Mouse (Mus musculus): ENCODE measurements at regions not wholly inside any gene's neighbourhood (a gene's known extent, or its start where the extent isn't known, plus 50 kb on each side); places are given as distances from the start of the nearest gene placed in this dataset.

DNA sequence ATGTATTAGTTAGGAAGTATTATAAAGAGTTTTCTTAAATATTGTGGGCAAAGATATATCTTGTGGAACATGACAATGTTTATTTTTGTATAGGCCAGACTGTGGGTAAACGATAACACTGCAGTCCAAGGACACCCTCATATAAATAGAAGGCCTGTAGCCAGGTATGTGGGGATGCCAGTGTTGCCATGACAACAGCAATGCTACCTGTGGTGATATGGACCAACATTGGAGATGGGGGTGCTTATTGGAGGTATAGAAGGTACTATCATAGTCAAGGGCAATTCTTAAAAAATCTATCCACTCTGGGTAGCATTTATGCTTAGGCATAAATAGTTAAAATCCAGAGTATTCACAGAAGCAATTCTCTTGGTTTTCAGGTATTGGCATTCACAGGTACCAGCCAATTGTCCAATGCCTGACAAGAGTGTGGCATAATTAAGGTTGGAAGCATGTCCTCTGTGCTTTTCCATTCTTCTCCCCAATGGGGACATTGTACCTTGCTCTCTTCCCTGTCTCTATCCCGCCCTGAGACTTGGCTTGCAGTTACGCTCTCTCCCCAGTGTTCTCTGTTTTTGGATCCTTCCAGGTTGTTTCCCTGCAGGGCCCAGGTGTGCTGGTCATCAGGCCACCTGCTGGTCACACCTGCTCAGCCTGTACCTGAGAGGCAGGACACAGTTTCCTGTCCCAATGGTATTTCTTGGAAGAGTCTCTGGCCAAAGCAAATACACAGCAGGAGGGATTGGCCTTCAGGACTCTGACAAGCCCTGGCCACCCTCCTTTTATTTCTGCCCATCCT, 146.1 kb upstream of the Astn2 start:
- Histone ChIP-seq H3K27ac (ENCODE audit: low read length) (no peak overlapping the region), H3K4me2 (ENCODE audit: low read depth, low read length) (no peak overlapping the region), H3K4me3 (ENCODE audit: low read length) (no peak overlapping the region), H3K27me3 (replicated peaks; ENCODE audit: control insufficient read depth, insufficient read depth, low read length) (no peaks in the 10 kb centered on the region), H3K9me3 (ENCODE audit: control insufficient read depth, low read length) (no peaks in the 10 kb centered on the region), H3K9ac (ENCODE audit: low read depth, low read length) (no peak overlapping the region), H3K4me1 (ENCODE audit: control insufficient read depth, insufficient read depth, low read length) (no peaks in the 10 kb centered on the region), H3K36me3 (ENCODE audit: control insufficient read depth, insufficient read depth, low read length) (no peaks in the 10 kb centered on the region)
- WGBS = 68% methylated on average over 3 of the region's 3 CpGs
- ATAC-seq = no peak

DNA sequence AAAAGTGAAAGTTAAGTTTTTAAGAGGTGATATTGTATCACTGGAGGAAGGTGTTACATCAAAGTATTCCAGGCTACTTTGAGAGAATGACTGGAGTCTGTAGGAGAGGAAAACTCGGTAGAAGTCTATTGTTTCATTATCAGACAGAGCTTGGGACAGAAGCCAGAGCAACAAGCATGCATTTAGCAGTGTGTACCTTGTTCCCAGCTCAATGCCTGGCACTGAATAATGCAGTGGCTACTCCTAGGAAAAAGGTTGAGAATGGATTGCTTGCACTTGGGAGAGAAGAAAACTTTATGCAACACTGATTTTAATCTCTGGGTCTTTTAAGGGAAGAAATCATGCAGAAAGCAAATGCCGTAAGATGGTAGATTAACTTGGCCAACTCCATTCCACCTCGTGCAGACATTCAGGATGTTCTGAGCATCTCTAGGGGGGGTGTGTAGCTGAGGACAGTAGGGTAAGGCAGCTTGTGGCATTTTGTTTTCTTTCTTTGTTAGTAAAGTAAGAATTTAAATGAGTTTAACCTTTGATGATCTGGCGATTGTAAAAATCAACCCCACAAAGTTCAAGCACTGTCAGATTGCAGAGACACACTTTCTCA, 138.5 kb upstream of the Astn2 start:
- Histone ChIP-seq H3K9me3 (ENCODE audit: control insufficient read depth, low read length) (no peaks in the 10 kb centered on the region), H3K9ac (ENCODE audit: low read depth, low read length) (no peak overlapping the region), H3K27me3 (replicated peaks; ENCODE audit: control insufficient read depth, insufficient read depth, low read length) (no peaks in the 10 kb centered on the region), H3K4me1 (ENCODE audit: control insufficient read depth, insufficient read depth, low read length) (no peaks in the 10 kb centered on the region), H3K4me2 (ENCODE audit: low read depth, low read length) (no peak overlapping the region), H3K36me3 (ENCODE audit: control insufficient read depth, insufficient read depth, low read length) (no peaks in the 10 kb centered on the region), H3K27ac (ENCODE audit: low read length) (no peak overlapping the region), H3K4me3 (ENCODE audit: low read length) (no peak overlapping the region)
- WGBS = 59% methylated on average over 4 of the region's 4 CpGs
- ATAC-seq = no peak

DNA sequence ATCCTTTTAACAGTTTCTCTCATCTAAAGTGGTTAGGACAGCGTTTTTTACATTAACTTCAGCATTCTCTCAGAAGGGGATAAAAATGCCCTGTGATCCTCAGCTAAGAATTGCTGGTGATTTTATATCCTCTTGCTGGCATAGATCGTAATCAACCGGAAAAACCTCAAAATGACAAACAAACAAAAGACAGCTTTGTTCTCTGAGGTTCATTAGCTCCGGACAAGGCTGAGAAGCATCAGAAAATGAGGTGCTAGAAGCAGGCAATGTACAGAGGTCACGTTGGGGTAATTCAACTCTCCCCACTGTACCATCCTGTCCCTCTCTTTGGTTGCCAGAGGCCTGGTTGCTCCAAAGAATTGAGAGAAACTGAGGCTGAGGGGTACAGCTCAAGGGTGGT, 120.0 kb upstream of the Astn2 start:
- Histone ChIP-seq H3K27me3 (replicated peaks; ENCODE audit: control insufficient read depth, insufficient read depth, low read length) (no peaks in the 10 kb centered on the region), H3K4me3 (ENCODE audit: low read length) (no peak overlapping the region), H3K36me3 (ENCODE audit: control insufficient read depth, insufficient read depth, low read length) (no peaks in the 10 kb centered on the region), H3K27ac (ENCODE audit: low read length) (no peak overlapping the region), H3K9me3 (ENCODE audit: control insufficient read depth, low read length) (no peaks in the 10 kb centered on the region), H3K9ac (ENCODE audit: low read depth, low read length) (no peak overlapping the region), H3K4me1 (ENCODE audit: control insufficient read depth, insufficient read depth, low read length) (no peaks in the 10 kb centered on the region), H3K4me2 (ENCODE audit: low read depth, low read length) (no peak overlapping the region)
- no peak for ATAC-seq
- 73% methylated on average over 5 of the region's 5 CpGs for WGBS

DNA sequence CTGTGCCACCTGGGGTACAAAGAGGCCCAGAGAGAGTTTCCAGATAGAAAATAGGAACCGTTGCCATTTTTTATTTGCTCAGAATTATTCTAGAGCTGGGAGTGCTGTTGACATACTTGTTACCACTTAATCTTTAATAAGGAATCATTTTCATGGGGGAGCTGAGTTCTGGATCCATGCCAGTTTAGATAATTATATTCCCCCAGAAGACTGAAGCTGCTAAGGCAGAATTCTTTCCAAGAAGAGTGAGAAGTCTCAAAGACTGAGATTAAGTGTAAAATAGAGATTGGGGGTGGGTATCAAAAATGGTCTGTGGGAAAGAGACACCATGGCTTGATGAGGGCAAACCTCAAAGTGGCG, 119.5 kb upstream of the Astn2 start:
- Histone ChIP-seq H3K27me3 (replicated peaks; ENCODE audit: control insufficient read depth, insufficient read depth, low read length) (no peaks in the 10 kb centered on the region), H3K4me1 (ENCODE audit: control insufficient read depth, insufficient read depth, low read length) (no peaks in the 10 kb centered on the region), H3K4me3 (ENCODE audit: low read length) (no peak overlapping the region), H3K9me3 (ENCODE audit: control insufficient read depth, low read length) (no peaks in the 10 kb centered on the region), H3K36me3 (ENCODE audit: control insufficient read depth, insufficient read depth, low read length) (no peaks in the 10 kb centered on the region), H3K27ac (ENCODE audit: low read length) (no peak overlapping the region), H3K4me2 (ENCODE audit: low read depth, low read length) (no peak overlapping the region), H3K9ac (ENCODE audit: low read depth, low read length) (no peak overlapping the region)
- ATAC-seq = no peak
- 72% methylated on average over 2 of the region's 2 CpGs for WGBS

DNA sequence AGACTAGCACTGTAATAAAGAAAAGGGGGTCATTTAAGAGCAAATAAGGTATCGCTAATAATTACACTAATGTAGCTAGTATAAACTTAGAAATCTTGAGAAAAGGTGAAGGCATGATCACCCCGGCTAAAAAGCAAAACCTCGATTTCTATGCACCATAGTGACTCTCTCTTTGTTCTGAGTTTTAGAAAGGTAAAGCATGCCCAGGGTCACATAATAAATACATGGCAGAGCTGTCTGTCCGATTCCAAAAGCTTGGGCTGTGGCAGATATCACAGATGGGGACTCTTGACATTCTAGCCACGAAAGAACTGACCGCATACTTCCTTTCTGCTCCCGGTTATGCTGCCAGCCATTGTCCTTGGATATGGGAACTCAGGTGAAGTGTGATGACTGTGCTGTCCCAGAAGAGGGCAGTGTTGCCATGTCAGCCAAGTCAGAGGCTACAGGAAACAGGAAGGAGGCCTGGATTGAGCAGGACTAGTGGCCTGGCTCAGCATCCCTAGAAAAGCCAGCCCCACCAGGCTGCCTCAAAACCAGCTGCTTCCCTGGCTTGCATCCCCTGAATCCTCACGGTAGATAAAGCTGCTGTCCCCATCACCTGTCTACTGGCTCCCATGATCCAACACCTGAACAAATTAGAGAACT, 119.0 kb upstream of the Astn2 start:
- no peak for ATAC-seq
- no peak overlapping the region for H3K4me3 ChIP-seq (ENCODE audit: low read length)
- H3K4me1 ChIP-seq (ENCODE audit: control insufficient read depth, insufficient read depth, low read length) = no peaks in the 10 kb centered on the region
- 46% methylated on average over 8 of the region's 8 CpGs for WGBS
- H3K27me3 ChIP-seq (replicated peaks; ENCODE audit: control insufficient read depth, insufficient read depth, low read length) = no peaks in the 10 kb centered on the region
- no peaks in the 10 kb centered on the region for H3K9me3 ChIP-seq (ENCODE audit: control insufficient read depth, low read length)
- H3K36me3 ChIP-seq (ENCODE audit: control insufficient read depth, insufficient read depth, low read length) = no peaks in the 10 kb centered on the region
- H3K27ac ChIP-seq (ENCODE audit: low read length) = no peak overlapping the region
- H3K9ac ChIP-seq (ENCODE audit: low read depth, low read length) = no peak overlapping the region
- no peak overlapping the region for H3K4me2 ChIP-seq (ENCODE audit: low read depth, low read length)

DNA sequence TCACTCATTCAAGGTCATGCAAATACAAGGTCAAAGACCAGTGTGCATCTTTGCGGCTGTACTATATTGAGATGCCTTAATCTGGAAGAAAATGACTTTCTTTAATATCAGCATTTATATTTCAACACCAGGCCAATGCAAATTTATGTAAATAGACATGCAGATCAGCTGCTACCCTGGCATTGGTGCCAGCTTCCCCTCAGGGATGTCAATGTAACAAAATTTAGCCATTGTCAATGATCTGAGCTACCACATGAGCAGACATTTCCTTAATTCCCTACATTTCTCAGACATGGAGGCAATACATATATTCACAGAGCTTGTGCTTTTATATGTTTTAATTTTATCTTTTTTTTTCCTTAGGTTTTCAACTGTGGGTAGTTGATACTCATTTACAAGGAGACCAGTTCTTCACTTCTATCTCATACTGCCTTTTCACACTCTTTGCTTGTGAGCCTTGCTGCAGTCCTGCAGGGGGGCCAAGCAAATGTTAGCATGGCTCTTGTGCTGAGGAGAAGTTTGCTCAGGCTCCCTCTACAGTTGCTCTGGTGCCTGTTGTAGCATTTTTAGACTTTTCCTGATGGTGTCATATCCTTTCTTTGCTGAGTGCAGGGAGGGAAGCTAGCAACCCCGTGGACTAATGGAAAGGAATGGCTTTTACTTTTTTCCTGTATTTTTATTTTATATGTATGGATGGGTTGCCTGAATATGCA, 117.8 kb upstream of the Astn2 start:
- 69% methylated on average over 2 of the region's 2 CpGs for WGBS
- ATAC-seq = no peak
- Histone ChIP-seq H3K36me3 (ENCODE audit: control insufficient read depth, insufficient read depth, low read length) (no peaks in the 10 kb centered on the region), H3K4me2 (ENCODE audit: low read depth, low read length) (no peak overlapping the region), H3K4me3 (ENCODE audit: low read length) (no peak overlapping the region), H3K27me3 (replicated peaks; ENCODE audit: control insufficient read depth, insufficient read depth, low read length) (no peaks in the 10 kb centered on the region), H3K4me1 (ENCODE audit: control insufficient read depth, insufficient read depth, low read length) (no peaks in the 10 kb centered on the region), H3K9me3 (ENCODE audit: control insufficient read depth, low read length) (no peaks in the 10 kb centered on the region), H3K9ac (ENCODE audit: low read depth, low read length) (no peak overlapping the region), H3K27ac (ENCODE audit: low read length) (no peak overlapping the region)

DNA sequence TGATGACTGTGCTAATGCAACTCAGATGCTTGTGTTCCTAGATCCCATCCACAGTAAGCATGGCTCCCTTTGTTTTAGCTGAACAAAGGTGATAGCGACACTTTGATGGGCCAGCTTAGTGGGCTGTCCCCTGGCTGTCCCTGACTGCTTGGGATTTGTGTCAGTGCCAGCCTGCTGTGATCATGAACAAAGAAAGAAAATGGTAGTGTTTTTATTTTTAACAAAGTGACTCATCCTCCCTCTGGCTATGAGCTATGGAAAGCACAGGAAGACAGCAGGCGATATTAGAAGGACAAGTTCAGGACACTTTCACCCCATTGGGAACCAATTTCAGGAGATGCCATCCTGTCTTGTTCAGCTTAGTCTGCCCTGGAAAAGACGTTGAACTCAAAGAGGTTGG, 116.4 kb upstream of the Astn2 start:
- no peak overlapping the region for H3K9ac ChIP-seq (ENCODE audit: low read depth, low read length)
- no peaks in the 10 kb centered on the region for H3K27me3 ChIP-seq (replicated peaks; ENCODE audit: control insufficient read depth, insufficient read depth, low read length)
- no peak overlapping the region for H3K27ac ChIP-seq (ENCODE audit: low read length)
- H3K36me3 ChIP-seq (ENCODE audit: control insufficient read depth, insufficient read depth, low read length) = no peaks in the 10 kb centered on the region
- H3K4me3 ChIP-seq (ENCODE audit: low read length) = no peak overlapping the region
- WGBS = 75% methylated on average over 3 of the region's 3 CpGs
- H3K9me3 ChIP-seq (ENCODE audit: control insufficient read depth, low read length) = no peaks in the 10 kb centered on the region
- H3K4me2 ChIP-seq (ENCODE audit: low read depth, low read length) = no peak overlapping the region
- no peak for ATAC-seq
- H3K4me1 ChIP-seq (ENCODE audit: control insufficient read depth, insufficient read depth, low read length) = no peaks in the 10 kb centered on the region

DNA sequence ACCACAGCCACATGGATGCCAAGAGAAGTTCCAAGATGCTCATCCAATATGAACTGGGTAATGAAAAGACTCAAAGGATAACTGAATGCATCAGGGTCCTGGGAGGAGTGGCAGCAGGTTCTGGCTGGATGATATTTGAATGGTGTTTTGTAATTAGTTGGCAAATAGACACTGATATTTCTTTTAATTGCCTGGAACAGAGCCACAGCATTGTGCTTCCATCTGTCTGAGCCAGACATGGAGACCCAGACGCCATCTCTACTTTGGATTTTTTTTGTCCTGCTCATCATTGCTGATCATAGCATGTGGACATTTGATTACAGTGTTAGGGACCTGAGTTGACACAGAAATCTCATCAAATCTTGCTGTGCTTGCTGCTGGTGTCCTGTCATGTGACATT, 111.4 kb upstream of the Astn2 start:
- 78% methylated on average over 1 of the region's 1 CpGs for WGBS
- Histone ChIP-seq H3K36me3 (ENCODE audit: control insufficient read depth, insufficient read depth, low read length) (no peaks in the 10 kb centered on the region), H3K27me3 (replicated peaks; ENCODE audit: control insufficient read depth, insufficient read depth, low read length) (no peaks in the 10 kb centered on the region), H3K27ac (ENCODE audit: low read length) (no peak overlapping the region), H3K4me1 (ENCODE audit: control insufficient read depth, insufficient read depth, low read length) (no peaks in the 10 kb centered on the region), H3K4me3 (ENCODE audit: low read length) (no peak overlapping the region), H3K4me2 (ENCODE audit: low read depth, low read length) (no peak overlapping the region), H3K9ac (ENCODE audit: low read depth, low read length) (no peak overlapping the region), H3K9me3 (ENCODE audit: control insufficient read depth, low read length) (no peaks in the 10 kb centered on the region)
- ATAC-seq = no peak

DNA sequence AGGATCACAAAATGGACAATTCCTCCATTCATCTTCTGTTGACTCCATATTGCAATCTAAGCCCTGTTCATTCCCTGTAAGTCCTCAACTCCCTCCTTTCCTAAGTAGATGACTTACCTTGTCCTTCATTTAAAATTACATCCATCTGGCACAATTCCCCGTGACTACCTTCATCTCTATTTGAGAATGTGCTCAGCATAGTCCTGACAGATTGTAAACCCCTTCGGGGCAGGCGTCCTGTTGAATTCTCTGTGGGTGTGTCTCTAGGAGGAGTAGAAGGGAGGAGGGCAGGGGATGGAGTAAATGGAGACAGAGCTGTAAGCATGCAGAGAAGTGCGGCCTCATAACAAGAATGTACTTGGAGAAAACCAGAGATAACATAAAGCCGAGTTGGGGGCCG, 79.1 kb upstream of the Astn2 start:
- no peak overlapping the region for H3K9ac ChIP-seq (ENCODE audit: low read depth, low read length)
- no peak overlapping the region for H3K4me2 ChIP-seq (ENCODE audit: low read depth, low read length)
- WGBS = 74% methylated on average over 6 of the region's 6 CpGs
- no peaks in the 10 kb centered on the region for H3K4me1 ChIP-seq (ENCODE audit: control insufficient read depth, insufficient read depth, low read length)
- H3K9me3 ChIP-seq (ENCODE audit: control insufficient read depth, low read length) = no peaks in the 10 kb centered on the region
- no peaks in the 10 kb centered on the region for H3K27me3 ChIP-seq (replicated peaks; ENCODE audit: control insufficient read depth, insufficient read depth, low read length)
- no peak overlapping the region for H3K4me3 ChIP-seq (ENCODE audit: low read length)
- no peak overlapping the region for H3K27ac ChIP-seq (ENCODE audit: low read length)
- ATAC-seq = no peak
- no peaks in the 10 kb centered on the region for H3K36me3 ChIP-seq (ENCODE audit: control insufficient read depth, insufficient read depth, low read length)

Data from intestine, embryonic 16.5 days (tissue).